Mouse (Mus musculus) midbrain, embryonic 14.5 days (tissue): ENCODE measurements around the gene Cebpa. TPM values are rescaled to one million over a fixed set of nuclear protein-coding genes. Genes with fewer than 3 reads are reported as not detected.
A peak's percentile ranks its signal among the peaks of the same experiment; 100 is the strongest.

Source experiments
- ATAC-seq: fragments of 200-750 bp; cut with Nextera tagmentation; 2 replicates; pipeline ENCODE4 v1.8.0; 2017; ENCODE audit warnings: moderate number of reproducible peaks, moderate library complexity; ENCODE audit not compliant: low FRiP score, low TSS enrichment
- DNase-seq: peaks from one replicate; pipeline ENCODE4 v3.0.0-alpha.2; 2015
- H3K27ac ChIP-seq: fragments of 300-500 bp; sonication (generic); replicated peaks from 2 replicates; pipeline ENCODE4 v1.5.1; 2014; ENCODE audit warnings: mild to moderate bottlenecking, low read depth, low read length, moderate library complexity
- H3K27me3 ChIP-seq: fragments of 300-500 bp; sonication (generic); 2 replicates; pipeline ENCODE4 v1.6.1; 2014; ENCODE audit warnings: low read length, control low read depth, mixed read lengths; ENCODE audit not compliant: control insufficient read depth, insufficient read depth
- H3K36me3 ChIP-seq: fragments of 300-500 bp; sonication (generic); 2 replicates; pipeline ENCODE4 v1.6.1; 2014; ENCODE audit warnings: low read length, control low read depth; ENCODE audit not compliant: control insufficient read depth, insufficient read depth
- H3K4me1 ChIP-seq: fragments of 300-500 bp; sonication (generic); 2 replicates; pipeline ENCODE4 v1.6.1; 2014; ENCODE audit warnings: mild to moderate bottlenecking, antibody characterized with exemption, low read length, control low read depth; ENCODE audit not compliant: control insufficient read depth, insufficient read depth
- H3K4me2 ChIP-seq: fragments of 300-500 bp; sonication (generic); 2 replicates; pipeline ENCODE4 v1.6.1; 2014; ENCODE audit warnings: mild to moderate bottlenecking, low read length, moderate library complexity
- H3K4me3 ChIP-seq: fragments of 300-500 bp; sonication (generic); replicated peaks from 2 replicates; pipeline ENCODE4 v1.5.1; 2014; ENCODE audit warnings: low read depth, low read length
- H3K9ac ChIP-seq: fragments of 300-500 bp; sonication (generic); replicated peaks from 2 replicates; pipeline ENCODE4 v1.6.1; 2014; ENCODE audit warnings: mild to moderate bottlenecking, low read length, moderate library complexity
- H3K9me3 ChIP-seq: fragments of 300-500 bp; sonication (generic); 2 replicates; pipeline ENCODE4 v1.6.1; 2016; ENCODE audit warnings: low read length, control low read depth, mixed read lengths; ENCODE audit not compliant: control insufficient read depth
- WGBS: fragments of 180-500 bp; shearing (Covaris S2); extraction: QIAGEN DNeasy Blood & Tissue Kit; methylation state at CpG from one replicate; pipeline ENCODE4 v1.1.7; 2014; 5-methylcytosine and 5-hydroxymethylcytosine counted together
- polyA plus RNA-seq: library from polyadenylated mRNA; unstranded; fragments of >200 nt; fragmentation: Nextera tagmentation; extraction: Ambion mirVana; gene quantifications from 2 replicates; pipeline ENCODE4 v1.2.1, GENCODE M21; 2014

The Cebpa gene
- polyA plus RNA-seq, 1 experiment from 2014 or later = 0.61 TPM

DNA sequence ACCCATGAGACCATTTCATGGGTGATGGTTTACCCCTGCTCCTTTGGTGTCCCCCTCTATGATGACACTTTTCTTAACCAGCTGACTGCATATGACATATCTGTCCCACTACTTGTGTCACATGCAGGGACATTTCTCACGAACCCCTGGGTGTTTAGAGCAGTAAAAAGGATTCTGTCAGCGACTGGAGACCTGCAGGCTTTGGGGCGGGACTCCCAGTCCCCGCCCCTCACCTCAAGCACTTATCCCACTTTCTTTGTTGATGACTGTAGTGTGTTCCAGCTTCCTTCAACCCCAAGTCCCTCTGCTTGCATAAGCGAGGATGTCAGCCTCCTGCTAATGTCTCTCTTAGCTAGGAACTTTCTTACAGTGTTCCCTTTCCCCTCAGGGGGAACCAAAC, 2.0 kb upstream of the Cebpa start:
- Histone ChIP-seq H3K27ac (no peak overlapping the region), H3K9ac (no peak overlapping the region), H3K36me3 (no peaks in the 10 kb centered on the region), H3K9me3 (no peaks in the 10 kb centered on the region), H3K4me3 (no peak overlapping the region), H3K4me2 (no peak overlapping the region), H3K4me1 (peaks cover 19% of the 10 kb centered on the region; the same call in 1 of the 2 replicates), H3K27me3 (peaks cover 52% of the 10 kb centered on the region)
- 33% methylated on average over 5 of the region's 5 CpGs for WGBS
- ATAC-seq (no peak), DNase-seq (no peak)

DNA sequence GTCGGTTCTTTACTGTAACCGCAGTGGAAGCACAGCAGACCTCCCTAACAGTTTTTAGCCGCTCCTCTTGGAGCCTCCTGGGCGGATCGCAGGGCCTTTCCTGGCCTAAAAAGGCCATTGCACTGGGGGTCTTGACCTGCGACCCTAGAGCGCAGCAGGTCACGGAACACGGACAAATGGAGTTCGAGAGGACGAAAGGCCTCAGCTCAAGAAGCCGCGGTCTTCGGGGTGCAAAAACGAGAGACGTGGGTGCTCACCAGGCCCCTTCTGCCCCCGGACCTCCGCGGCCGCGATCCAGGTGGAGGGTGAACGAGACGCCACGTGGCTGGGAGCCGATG, 1.4 kb upstream of the Cebpa start:
- Histone ChIP-seq H3K4me3 (peak overlapping the region; percentile 51), H3K4me2 (peak overlapping the region; percentile 99), H3K27me3 (peaks cover 58% of the 10 kb centered on the region)

GRCm38 (mm10) chr7:35118099-35118781, 853 bp upstream of the Cebpa start:
- Histone ChIP-seq H3K27me3 (peaks cover 61% of the 10 kb centered on the region), H3K9ac (peak overlapping the region; percentile 46), H3K36me3 (no peaks in the 10 kb centered on the region), H3K4me2 (peak overlapping the region; percentile 99), H3K4me3 (peak overlapping the region; percentile 51), H3K4me1 (peaks cover 19% of the 10 kb centered on the region; the same call in 1 of the 2 replicates), H3K9me3 (no peaks in the 10 kb centered on the region), H3K27ac (no peak overlapping the region)
- under 1% methylated on average over 49 of the region's 49 CpGs for WGBS
- DNase-seq (peak; percentile 84), ATAC-seq (peak; percentile 61)

More for the DNA sequence above, 1.4 kb upstream of the Cebpa start:
- WGBS = 1% methylated on average over 25 of the region's 25 CpGs
- peaks cover 19% of the 10 kb centered on the region; the same call in 1 of the 2 replicates for H3K4me1 ChIP-seq
- DNase-seq (no peak), ATAC-seq (no peak)
- H3K9me3 ChIP-seq = no peaks in the 10 kb centered on the region
- no peaks in the 10 kb centered on the region for H3K36me3 ChIP-seq
- H3K27ac ChIP-seq = no peak overlapping the region
- H3K9ac ChIP-seq = peak overlapping the region; percentile 46

- peaks cover 19% of the 10 kb centered on the region; the same call in 1 of the 2 replicates for H3K4me1 ChIP-seq
- DNase-seq (peak; percentile 60), ATAC-seq (peak; percentile 35)
- H3K9ac ChIP-seq = peak overlapping the region; percentile 54; the same call in 1 of the 2 replicates
- WGBS = under 1% methylated on average over 80 of the region's 83 CpGs
- H3K4me3 ChIP-seq = peak overlapping the region; percentile 51
- H3K27me3 ChIP-seq = peaks cover 64% of the 10 kb centered on the region
- H3K36me3 ChIP-seq = no peaks in the 10 kb centered on the region
- no peaks in the 10 kb centered on the region for H3K9me3 ChIP-seq
- H3K27ac ChIP-seq = no peak overlapping the region
- H3K4me2 ChIP-seq = peak overlapping the region; percentile 99
Measured at GRCm38 (mm10) chr7:35119506-35120145, 533 bp downstream of the Cebpa start.

GRCm38 (mm10) chr7:35120146-35120691, 1.1 kb downstream of the Cebpa start:
- Histone ChIP-seq H3K9ac (peak overlapping the region; percentile 54; the same call in 1 of the 2 replicates), H3K4me1 (peaks cover 19% of the 10 kb centered on the region; the same call in 1 of the 2 replicates), H3K9me3 (no peaks in the 10 kb centered on the region), H3K27me3 (peaks cover 64% of the 10 kb centered on the region), H3K36me3 (no peaks in the 10 kb centered on the region), H3K4me3 (peak overlapping the region; percentile 51), H3K27ac (no peak overlapping the region), H3K4me2 (peak overlapping the region; percentile 99)
- no peak for ATAC-seq
- peak; percentile 46 for DNase-seq
- 1% methylated on average over 53 of the region's 53 CpGs for WGBS

DNA sequence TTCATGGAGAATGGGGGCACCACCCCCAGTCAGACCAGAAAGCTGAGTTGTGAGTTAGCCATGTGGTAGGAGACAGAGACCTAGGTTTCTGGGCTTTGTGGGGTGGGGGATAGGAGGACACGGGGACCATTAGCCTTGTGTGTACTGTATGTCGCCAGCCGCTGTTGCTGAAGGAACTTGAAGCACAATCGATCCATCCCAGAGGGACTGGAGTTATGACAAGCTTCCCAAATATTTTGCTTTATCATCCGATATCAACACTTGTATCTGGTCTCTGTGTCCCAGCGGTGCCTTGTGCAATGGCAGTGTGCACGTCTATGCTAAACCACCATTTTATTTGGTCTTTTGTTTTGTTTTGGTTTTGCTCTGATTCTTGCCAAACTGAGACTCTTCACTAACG, 2.1 kb downstream of the Cebpa start:
- Histone ChIP-seq H3K27me3 (peaks cover 56% of the 10 kb centered on the region), H3K27ac (no peak overlapping the region), H3K9ac (no peak overlapping the region), H3K4me1 (peaks cover 19% of the 10 kb centered on the region; the same call in 1 of the 2 replicates), H3K4me2 (no peak overlapping the region), H3K36me3 (no peaks in the 10 kb centered on the region), H3K9me3 (no peaks in the 10 kb centered on the region), H3K4me3 (no peak overlapping the region)
- WGBS = 36% methylated on average over 8 of the region's 8 CpGs
- DNase-seq (no peak), ATAC-seq (no peak)

DNA sequence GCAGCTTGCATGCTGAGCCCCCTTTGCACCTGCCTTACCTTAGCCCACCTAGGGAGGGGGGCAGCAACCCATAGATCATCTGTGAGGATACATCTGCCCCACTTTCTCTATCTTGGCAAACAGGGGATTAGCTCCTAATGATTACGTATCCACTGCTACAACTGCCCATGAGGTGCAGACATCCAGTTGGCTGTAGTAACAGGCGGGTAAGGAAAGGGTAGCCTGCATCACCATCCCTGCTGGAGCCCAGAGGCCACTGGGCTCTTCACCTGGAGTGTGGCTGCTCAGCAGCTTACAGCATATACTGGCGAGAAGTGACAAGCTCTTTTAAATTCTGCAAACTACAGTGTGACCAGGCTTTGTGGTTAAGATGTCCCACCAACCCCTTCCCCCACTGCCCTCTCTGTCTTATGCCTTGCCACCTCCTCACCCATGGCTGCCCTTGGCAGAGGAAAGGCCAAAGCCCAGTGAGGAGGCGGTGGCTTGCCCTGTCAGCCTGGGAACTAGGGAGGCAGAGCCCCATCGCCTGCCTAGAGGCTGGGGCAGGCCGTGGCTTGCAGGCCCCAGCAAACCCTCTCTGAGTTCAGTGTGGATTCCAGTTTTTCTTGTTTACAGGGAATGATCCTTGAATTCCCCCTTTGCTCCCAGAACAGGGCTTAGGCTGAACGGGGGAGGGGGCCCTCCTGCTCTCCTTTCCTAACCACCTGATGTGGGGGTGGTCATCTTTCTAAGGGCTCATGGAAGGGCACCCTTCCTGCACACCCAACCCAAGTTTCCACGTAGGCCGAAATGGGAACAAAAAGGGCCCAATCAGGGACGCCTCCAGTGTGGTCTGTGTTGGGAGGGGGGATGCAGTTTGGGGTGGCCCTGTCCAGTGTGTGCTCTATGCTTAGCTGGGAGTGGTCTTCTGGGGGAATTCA, 3.6 kb downstream of the Cebpa start:
- 64% methylated on average over 10 of the region's 10 CpGs for WGBS

GRCm38 (mm10) chr7:35123431-35123953, 4.4 kb downstream of the Cebpa start:
- no peak overlapping the region for H3K9ac ChIP-seq
- H3K27ac ChIP-seq = no peak overlapping the region
- no peaks in the 10 kb centered on the region for H3K9me3 ChIP-seq
- H3K4me3 ChIP-seq = no peak overlapping the region
- H3K4me1 ChIP-seq = 0 out of 2 replicates have a peak, but pooled peaks cover 9% of the 10 kb centered on the region
- no peaks in the 10 kb centered on the region for H3K36me3 ChIP-seq
- H3K27me3 ChIP-seq = peaks cover 35% of the 10 kb centered on the region
- ATAC-seq (no peak), DNase-seq (no peak)
- H3K4me2 ChIP-seq = no peak overlapping the region
- WGBS = 41% methylated on average over 10 of the region's 10 CpGs

More for the DNA sequence above, 3.6 kb downstream of the Cebpa start:
- no peaks in the 10 kb centered on the region for H3K9me3 ChIP-seq
- ATAC-seq (no peak), DNase-seq (no peak)
- no peak overlapping the region for H3K4me3 ChIP-seq
- H3K9ac ChIP-seq = no peak overlapping the region
- no peak overlapping the region for H3K4me2 ChIP-seq
- no peaks in the 10 kb centered on the region for H3K36me3 ChIP-seq
- peaks cover 42% of the 10 kb centered on the region for H3K27me3 ChIP-seq
- H3K27ac ChIP-seq = no peak overlapping the region
- peaks cover 18% of the 10 kb centered on the region; the same call in 1 of the 2 replicates for H3K4me1 ChIP-seq
